Mouse (Mus musculus) cerebellum, postnatal 25 days (tissue): ENCODE results near the gene Itga3.

Experiments used
- DNase-seq, 2 experiments: peaks; one replicate each; pipeline ENCODE4 v3.0.0; 2021; ENCODE audit warnings: mixed read lengths in 2 of 2

The Itga3 gene

GRCm38 (mm10) chr11:95004136-95004936 is 72.3 kb downstream of the Itga3 start:
- no peak for DNase-seq

- DNase-seq: no peak
These were observed 73.9 kb downstream of the Itga3 start for GRCm38 (mm10) chr11:95002705-95003104.

- DNase-seq: no peak
These were observed 74.8 kb downstream of the Itga3 start for GRCm38 (mm10) chr11:95001584-95002347.

- DNase-seq: peak; percentile 88 to 89
These were observed 75.5 kb downstream of the Itga3 start for GRCm38 (mm10) chr11:95001058-95001457.

- DNase-seq: peak in 1 of 2 experiments; percentile 66
These were observed 76.1 kb downstream of the Itga3 start for GRCm38 (mm10) chr11:95000548-95000947.

- DNase-seq: no peak
These were observed 76.5 kb downstream of the Itga3 start for GRCm38 (mm10) chr11:95000128-95000527.

GRCm38 (mm10) chr11:94998041-94998531 is 78.5 kb downstream of the Itga3 start:
- DNase-seq: peak in 1 of 2 experiments; percentile 66

GRCm38 (mm10) chr11:94997596-94997995 is 79.0 kb downstream of the Itga3 start:
- DNase-seq: no peak

GRCm38 (mm10) chr11:94996984-94997383 is 79.6 kb downstream of the Itga3 start:
- no peak for DNase-seq

- DNase-seq: peak in 1 of 2 experiments; percentile 65
These were observed 80.5 kb downstream of the Itga3 start for GRCm38 (mm10) chr11:94996101-94996500.

- DNase-seq: peak in 1 of 2 experiments; percentile 15
These were observed 81.4 kb downstream of the Itga3 start for GRCm38 (mm10) chr11:94994947-94995772.
